Mouse (Mus musculus) adrenal gland, postnatal 14 days (tissue): Measurements from ENCODE around the gene Lrrc75a. TPM values are rescaled to one million over a fixed set of nuclear protein-coding genes. Genes with fewer than 3 reads are reported as not detected.
"Not testable (repeated sequence)": the region's sequence is repeated elsewhere in the genome, so short reads cannot be mapped to it uniquely, and the experiment has no call there.

Experiments
- DNase-seq: peaks from one replicate; pipeline ENCODE4 v3.0.0; 2021; ENCODE audit warnings: mixed read lengths
- long read RNA-seq, 2 experiments: library from polyadenylated mRNA; stranded (forward); transcript quantifications; one replicate each; pipeline ENCODE4 v2.0.0; 2021
- total RNA-seq: library from RNA; stranded (reverse); gene quantifications from 2 replicates; pipeline ENCODE4 v1.2.3, GENCODE M21; 2021

Lrrc75a gene
- 28.7 and 31.7 TPM in 2 replicates for total RNA-seq
- long read RNA-seq, experiment 1, transcript Lrrc75a-201 (4 exons, 1,984 nt), result major isoform, 39 of 49 reads
- long read RNA-seq, experiment 1, partial matches to known transcripts, result 0 of 49 reads
- long read RNA-seq, experiment 1, other reads (novel, unspliced or antisense), result 9 of 49 reads
- long read RNA-seq, experiment 2, transcript Lrrc75a-201 (4 exons, 1,984 nt), result major isoform, 26 of 32 reads
- long read RNA-seq, experiment 2, partial matches to known transcripts, result 0 of 32 reads
- long read RNA-seq, experiment 2, other reads (novel, unspliced or antisense), result 6 of 32 reads

GRCm38 (mm10) chr11:62647661-62648590 lies at the start of gene Lrrc75a:
TSS of gene Lrrc75a (minus strand) at chr11:62648523.
- DNase-seq, result peak; percentile 20

GRCm38 (mm10) chr11:62695126-62695525 lies 46.8 kb upstream of the Lrrc75a start:
- no peak for DNase-seq

GRCm38 (mm10) chr11:62693299-62694184 lies 45.2 kb upstream of the Lrrc75a start:
- peak; percentile 48 for DNase-seq

GRCm38 (mm10) chr11:62691592-62691991 lies 43.3 kb upstream of the Lrrc75a start:
- DNase-seq, result no peak

GRCm38 (mm10) chr11:62679954-62680353 lies 31.6 kb upstream of the Lrrc75a start:
- no peak for DNase-seq

GRCm38 (mm10) chr11:62678778-62679354 lies 30.5 kb upstream of the Lrrc75a start:
- DNase-seq, result no peak

GRCm38 (mm10) chr11:62676290-62676596 lies 27.9 kb upstream of the Lrrc75a start:
- no peak for DNase-seq

- DNase-seq, result peak; percentile 82
Measured at GRCm38 (mm10) chr11:62675480-62676289, 27.4 kb upstream of the Lrrc75a start.

GRCm38 (mm10) chr11:62670006-62670405 lies 21.7 kb upstream of the Lrrc75a start:
- no peak for DNase-seq

GRCm38 (mm10) chr11:62669471-62669870 lies 21.1 kb upstream of the Lrrc75a start:
- no peak for DNase-seq

GRCm38 (mm10) chr11:62668986-62669385 lies 20.7 kb upstream of the Lrrc75a start:
- no peak for DNase-seq

GRCm38 (mm10) chr11:62664250-62664649 lies 15.9 kb upstream of the Lrrc75a start:
- DNase-seq, result no peak

- DNase-seq, result no peak
Measured at GRCm38 (mm10) chr11:62660885-62661284, 12.6 kb upstream of the Lrrc75a start.

GRCm38 (mm10) chr11:62652080-62652479 lies 3.8 kb upstream of the Lrrc75a start:
- DNase-seq, result no peak

GRCm38 (mm10) chr11:62651563-62651962 lies 3.2 kb upstream of the Lrrc75a start:
- DNase-seq, result peak; percentile 26

- DNase-seq, result not testable (repeated sequence)
Measured at GRCm38 (mm10) chr11:62649803-62650202, 1.5 kb upstream of the Lrrc75a start.

GRCm38 (mm10) chr11:62648591-62649391 lies 468 bp upstream of the Lrrc75a start, which contains the start of gene Mmgt2:
TSS of gene Mmgt2 (plus strand) at chr11:62648664.
- DNase-seq, result peak; percentile 99

GRCm38 (mm10) chr11:62646958-62647515 lies 1.3 kb downstream of the Lrrc75a start:
- no peak for DNase-seq

- DNase-seq, result no peak
Measured at GRCm38 (mm10) chr11:62646495-62646843, 1.9 kb downstream of the Lrrc75a start.
